Mouse (Mus musculus): ENCODE measurements around the gene Nlrp4a. TPM values are rescaled to one million over a fixed set of nuclear protein-coding genes. Genes with fewer than 3 reads are reported as not detected.
"Not testable (repeated sequence)": the region's sequence is repeated elsewhere in the genome, so short reads cannot be mapped to it uniquely, and the experiment has no call there.

The Nlrp4a gene
- total RNA-seq (2014; rRNA removed) (not detected in 2 replicates), polyA plus RNA-seq (2015; fragmentation: Nextera tagmentation; extraction: Ambion mirVana) (not detected in 2 replicates)

- H3K27ac ChIP-seq: no peak within 1 kb of the TSS
- TF ChIP-seq CTCF (IDR thresholded peaks at IDR 0.05; ENCODE audit: low read depth): no peak
- no peak for ATAC-seq
- H3K4me1 ChIP-seq (ENCODE audit: insufficient read depth, low read length): no peaks in the 10 kb centered on the region
- no peak within 1 kb of the TSS for H3K9ac ChIP-seq (replicated peaks; ENCODE audit: low read length)
- H3K4me2 ChIP-seq (ENCODE audit: low read depth, low read length): no peak within 1 kb of the TSS
- no peaks in the 10 kb centered on the region for H3K27me3 ChIP-seq (ENCODE audit: insufficient read depth, low read length)
- no peaks in the 10 kb centered on the region for H3K36me3 ChIP-seq (ENCODE audit: insufficient read depth, low read length)
- no peak within 1 kb of the TSS for H3K4me3 ChIP-seq (ENCODE audit: low read length)
- peaks cover 3% of the 10 kb centered on the region; the same call in 1 of the 2 replicates for H3K9me3 ChIP-seq (ENCODE audit: low read length)
- 82% methylated on average over 5 of the region's 5 CpGs for WGBS
- DNase-seq (ENCODE audit: low spot score): no peak
These were observed at the start of gene Nlrp4a for GRCm38 (mm10) chr7:26434813-26435212. Gene Nlrp4a, plus strand, starts transcription at chr7:26435113.

- H3K27ac ChIP-seq; H3K9me3 ChIP-seq (ENCODE audit: low read length); DNase-seq (ENCODE audit: low spot score); H3K27me3 ChIP-seq (ENCODE audit: insufficient read depth, low read length); H3K4me3 ChIP-seq (ENCODE audit: low read length); H3K4me1 ChIP-seq (ENCODE audit: insufficient read depth, low read length); H3K4me2 ChIP-seq (ENCODE audit: low read depth, low read length); H3K9ac ChIP-seq (replicated peaks; ENCODE audit: low read length); H3K36me3 ChIP-seq (ENCODE audit: insufficient read depth, low read length); ATAC-seq: not testable (repeated sequence)
- WGBS: 85% methylated on average over 5 of the region's 5 CpGs
These were observed 48.2 kb upstream of the Nlrp4a start for GRCm38 (mm10) chr7:26386691-26387090.

DNA sequence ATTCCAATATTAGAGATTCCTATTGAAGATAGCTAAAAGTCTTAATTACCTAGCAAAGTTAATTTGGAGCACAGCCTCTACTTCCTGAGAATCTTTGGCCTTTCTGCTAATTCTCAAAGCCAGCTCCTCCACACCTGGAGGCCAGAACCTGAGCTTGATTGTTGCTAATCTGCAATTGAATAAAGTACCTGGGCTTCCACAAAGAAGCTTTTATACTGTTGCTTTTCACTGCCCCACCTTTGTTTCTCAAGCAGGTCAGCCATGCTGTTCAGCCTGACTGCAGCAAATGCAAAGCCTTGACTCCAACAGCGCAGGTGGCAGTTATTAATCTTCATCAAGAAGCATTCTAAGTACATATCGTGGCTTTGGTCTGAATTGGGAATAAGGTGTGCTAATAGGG, 43.8 kb upstream of the Nlrp4a start:
- DNase-seq (ENCODE audit: low spot score); H3K4me2 ChIP-seq (ENCODE audit: low read depth, low read length); H3K27ac ChIP-seq; H3K36me3 ChIP-seq (ENCODE audit: insufficient read depth, low read length); H3K9me3 ChIP-seq (ENCODE audit: low read length); H3K9ac ChIP-seq (replicated peaks; ENCODE audit: low read length); H3K27me3 ChIP-seq (ENCODE audit: insufficient read depth, low read length); H3K4me1 ChIP-seq (ENCODE audit: insufficient read depth, low read length); H3K4me3 ChIP-seq (ENCODE audit: low read length); ATAC-seq: not testable (repeated sequence)
- WGBS: 73% methylated on average over 2 of the region's 2 CpGs

DNA sequence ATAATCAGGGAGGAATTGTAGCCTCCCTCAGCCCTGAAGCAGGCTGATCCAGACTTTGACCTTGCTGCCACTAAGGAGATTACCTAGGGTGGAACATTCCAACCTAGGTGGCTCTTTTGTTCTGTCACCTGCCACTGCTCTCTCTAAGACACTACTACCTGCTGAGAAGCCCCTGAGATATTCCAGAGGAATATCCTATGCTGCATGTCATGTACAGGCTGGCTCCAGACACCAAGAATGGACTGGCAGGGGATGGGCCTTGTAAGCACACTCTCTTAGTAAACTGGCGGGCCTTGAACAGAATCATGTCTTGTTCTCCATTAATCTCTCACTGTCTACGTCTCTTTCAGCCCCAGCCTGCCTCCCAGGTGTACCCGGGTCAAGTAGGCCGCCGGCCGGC, 43.1 kb upstream of the Nlrp4a start:
- H3K4me2 ChIP-seq (ENCODE audit: low read depth, low read length); H3K9ac ChIP-seq (replicated peaks; ENCODE audit: low read length); H3K9me3 ChIP-seq (ENCODE audit: low read length); ATAC-seq; H3K36me3 ChIP-seq (ENCODE audit: insufficient read depth, low read length); H3K27ac ChIP-seq; DNase-seq (ENCODE audit: low spot score); H3K4me1 ChIP-seq (ENCODE audit: insufficient read depth, low read length); H3K27me3 ChIP-seq (ENCODE audit: insufficient read depth, low read length); H3K4me3 ChIP-seq (ENCODE audit: low read length): not testable (repeated sequence)
- WGBS: 87% methylated on average over 6 of the region's 6 CpGs

DNA sequence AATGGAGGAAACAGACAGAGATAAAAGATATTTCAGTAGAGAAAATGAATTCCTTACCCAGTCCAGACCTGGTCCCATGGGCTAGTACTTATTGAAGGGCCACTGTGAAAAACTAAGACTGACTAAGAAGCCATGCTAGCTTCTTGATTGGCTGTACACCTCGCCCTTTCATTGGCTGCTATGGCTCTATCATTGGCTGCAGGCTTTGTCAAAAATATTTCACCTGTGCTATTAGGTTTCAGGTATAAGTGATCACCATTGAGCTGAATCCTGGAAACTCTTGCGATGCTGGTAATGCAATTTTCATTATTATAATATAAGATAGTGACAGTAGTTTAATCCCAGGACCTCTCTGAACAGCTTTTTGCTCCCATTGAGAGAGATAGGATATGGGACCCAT, 31.3 kb upstream of the Nlrp4a start, which contains the start of gene Nlrp9c:
Gene Nlrp9c (minus strand): TSS at position 101 of the 400 bp plus-strand sequence.
- H3K4me2 ChIP-seq (ENCODE audit: low read depth, low read length); DNase-seq (ENCODE audit: low spot score); H3K27me3 ChIP-seq (ENCODE audit: insufficient read depth, low read length); H3K36me3 ChIP-seq (ENCODE audit: insufficient read depth, low read length); H3K27ac ChIP-seq; H3K9ac ChIP-seq (replicated peaks; ENCODE audit: low read length); H3K4me1 ChIP-seq (ENCODE audit: insufficient read depth, low read length); ATAC-seq; H3K4me3 ChIP-seq (ENCODE audit: low read length); H3K9me3 ChIP-seq (ENCODE audit: low read length): not testable (repeated sequence)
- WGBS: 56% methylated on average over 2 of the region's 2 CpGs

- TF ChIP-seq CTCF (IDR thresholded peaks at IDR 0.05; ENCODE audit: low read depth): no peak
These were observed 41.8 kb downstream of the Nlrp4a start for GRCm38 (mm10) chr7:26476690-26477089.

GRCm38 (mm10) chr7:26489514-26489913, 54.6 kb downstream of the Nlrp4a start:
- ATAC-seq; H3K27me3 ChIP-seq (ENCODE audit: insufficient read depth, low read length); H3K4me1 ChIP-seq (ENCODE audit: insufficient read depth, low read length); H3K36me3 ChIP-seq (ENCODE audit: insufficient read depth, low read length); H3K9ac ChIP-seq (replicated peaks; ENCODE audit: low read length); DNase-seq (ENCODE audit: low spot score); H3K9me3 ChIP-seq (ENCODE audit: low read length); H3K4me2 ChIP-seq (ENCODE audit: low read depth, low read length); H3K4me3 ChIP-seq (ENCODE audit: low read length); H3K27ac ChIP-seq: not testable (repeated sequence)
- WGBS: 82% methylated on average over 18 of the region's 18 CpGs

More at GRCm38 (mm10) chr7:26476690-26477089, 41.8 kb downstream of the Nlrp4a start:
- H3K4me3 ChIP-seq (ENCODE audit: low read length): no peak overlapping the region
- 0 out of 2 replicates have a peak, but pooled peaks cover 11% of the 10 kb centered on the region for H3K9me3 ChIP-seq (ENCODE audit: low read length)
- no peak overlapping the region for H3K9ac ChIP-seq (replicated peaks; ENCODE audit: low read length)
- no peak overlapping the region for H3K4me2 ChIP-seq (ENCODE audit: low read depth, low read length)
- DNase-seq (ENCODE audit: low spot score) (no peak), ATAC-seq (no peak)
- no peaks in the 10 kb centered on the region for H3K36me3 ChIP-seq (ENCODE audit: insufficient read depth, low read length)
- no peak overlapping the region for H3K27ac ChIP-seq
- H3K4me1 ChIP-seq (ENCODE audit: insufficient read depth, low read length): no peaks in the 10 kb centered on the region
- no peaks in the 10 kb centered on the region for H3K27me3 ChIP-seq (ENCODE audit: insufficient read depth, low read length)

Other genes with a start within 250 kb of the Nlrp4a start
- not detected in 2 replicates for gene Vmn1r184, start 174.8 kb upstream of the Nlrp4a start, total RNA-seq (2014; rRNA removed)
- gene Vmn1r184, start 174.8 kb upstream of the Nlrp4a start, polyA plus RNA-seq (2015; fragmentation: Nextera tagmentation; extraction: Ambion mirVana): not detected in 2 replicates
- gene Cyp2a4, start 127.9 kb upstream of the Nlrp4a start, total RNA-seq (2014; rRNA removed): not detected in 2 replicates
- not detected in 2 replicates for gene Cyp2a4, start 127.9 kb upstream of the Nlrp4a start, polyA plus RNA-seq (2015; fragmentation: Nextera tagmentation; extraction: Ambion mirVana)
- not detected in 2 replicates for gene Nlrp9c, start 31.4 kb upstream of the Nlrp4a start, total RNA-seq (2014; rRNA removed)
- gene Nlrp9c, start 31.4 kb upstream of the Nlrp4a start, polyA plus RNA-seq (2015; fragmentation: Nextera tagmentation; extraction: Ambion mirVana): not detected in 2 replicates
- gene Nlrp9a, start 99.9 kb downstream of the Nlrp4a start, total RNA-seq (2014; rRNA removed): not detected in 2 replicates
- gene Nlrp9a, start 99.9 kb downstream of the Nlrp4a start, polyA plus RNA-seq (2015; fragmentation: Nextera tagmentation; extraction: Ambion mirVana): not detected in 2 replicates
- not detected in 2 replicates for gene Vmn1r185, start 183.4 kb downstream of the Nlrp4a start, total RNA-seq (2014; rRNA removed)
- not detected in 2 replicates for gene Vmn1r185, start 183.4 kb downstream of the Nlrp4a start, polyA plus RNA-seq (2015; fragmentation: Nextera tagmentation; extraction: Ambion mirVana)

Measured in hindbrain, postnatal 0 days (tissue).